Mouse (Mus musculus): ENCODE measurements around the gene Csnk2a1.
"Not testable (repeated sequence)": the region's sequence is repeated elsewhere in the genome, so short reads cannot be mapped to it uniquely, and the experiment has no call there.

The Csnk2a1 gene

GRCm38 (mm10) chr2:152240580-152240979, 13.9 kb downstream of the Csnk2a1 start:
- no peak for DNase-seq

GRCm38 (mm10) chr2:152247213-152247612, 20.6 kb downstream of the Csnk2a1 start:
- DNase-seq = no peak

DNA sequence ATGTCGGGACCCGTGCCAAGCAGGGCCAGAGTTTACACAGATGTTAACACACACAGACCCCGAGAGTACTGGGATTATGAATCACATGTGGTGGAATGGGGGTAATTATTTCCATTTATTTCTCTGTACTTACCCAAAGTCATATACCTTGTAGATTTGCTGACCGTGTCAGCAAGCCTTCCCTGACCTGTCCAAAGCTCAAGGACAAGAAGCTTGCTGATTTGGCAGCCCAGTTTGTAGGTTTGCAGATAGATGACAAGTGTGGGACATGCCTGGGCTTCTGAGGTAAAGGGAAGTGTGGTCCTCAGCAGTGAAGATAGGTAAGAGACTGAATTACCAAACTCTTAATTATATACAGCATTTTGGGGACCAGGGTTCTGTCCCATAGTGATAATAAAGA, 23.9 kb downstream of the Csnk2a1 start:
- DNase-seq = no peak

- DNase-seq = no peak
Measured at GRCm38 (mm10) chr2:152259739-152260138, 33.1 kb downstream of the Csnk2a1 start.

GRCm38 (mm10) chr2:152273639-152274038, 47.0 kb downstream of the Csnk2a1 start:
- no peak for DNase-seq

GRCm38 (mm10) chr2:152281407-152281806, 54.8 kb downstream of the Csnk2a1 start:
- no peak for DNase-seq

DNA sequence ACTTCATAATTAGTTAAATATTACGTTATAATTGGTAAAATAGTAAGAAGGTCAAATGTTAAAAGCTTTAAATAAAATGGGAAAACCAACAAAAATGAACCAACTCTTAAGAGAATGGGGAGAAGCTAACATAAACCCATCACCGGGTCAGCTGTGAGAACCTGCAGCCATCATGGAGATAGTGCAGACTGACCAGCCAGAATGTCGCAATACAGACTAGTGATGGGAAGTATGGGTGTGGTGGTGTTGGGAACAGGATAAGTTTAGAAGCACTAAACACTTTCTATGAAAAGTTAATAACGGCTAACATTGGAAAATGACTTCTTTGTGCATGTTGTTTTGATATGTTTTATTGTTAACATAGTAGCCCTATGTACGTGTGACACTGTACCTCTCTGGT, 60.9 kb downstream of the Csnk2a1 start:
- DNase-seq = no peak

- no peak for DNase-seq
Measured at GRCm38 (mm10) chr2:152288046-152288445, 61.4 kb downstream of the Csnk2a1 start.

DNA sequence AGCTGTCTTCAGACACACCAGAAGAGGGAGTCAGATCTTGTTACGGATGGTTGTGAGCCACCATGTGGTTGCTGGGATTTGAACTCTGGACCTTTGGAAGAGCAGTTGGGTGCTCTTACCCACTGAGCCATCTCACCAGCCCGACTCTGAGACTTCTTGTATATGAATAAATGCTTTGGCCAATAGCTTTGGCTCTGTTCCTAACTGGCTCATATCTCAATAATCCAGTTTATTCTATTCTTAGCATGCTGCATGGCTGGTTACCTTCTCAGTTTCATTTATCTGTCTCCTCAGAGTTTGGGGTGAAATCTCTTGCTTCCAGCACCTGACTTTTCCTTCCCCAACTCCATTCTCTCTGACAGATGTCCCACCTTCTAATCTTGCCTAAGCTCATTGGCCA, 63.0 kb downstream of the Csnk2a1 start:
- not testable (repeated sequence) for DNase-seq

GRCm38 (mm10) chr2:152292475-152292874, 65.8 kb downstream of the Csnk2a1 start:
- no peak for DNase-seq

GRCm38 (mm10) chr2:152293179-152293726, 66.6 kb downstream of the Csnk2a1 start:
- DNase-seq = no peak

- DNase-seq = peak; percentile 92 to 95
Measured at GRCm38 (mm10) chr2:152293727-152294475, 67.3 kb downstream of the Csnk2a1 start, which contains the start of gene Tbc1d20. Gene Tbc1d20 (plus strand): TSS chr2:152293828.

- DNase-seq = no peak
Measured at GRCm38 (mm10) chr2:152294541-152294940, 67.9 kb downstream of the Csnk2a1 start.

GRCm38 (mm10) chr2:152302862-152303261, 76.2 kb downstream of the Csnk2a1 start:
- no peak for DNase-seq

DNA sequence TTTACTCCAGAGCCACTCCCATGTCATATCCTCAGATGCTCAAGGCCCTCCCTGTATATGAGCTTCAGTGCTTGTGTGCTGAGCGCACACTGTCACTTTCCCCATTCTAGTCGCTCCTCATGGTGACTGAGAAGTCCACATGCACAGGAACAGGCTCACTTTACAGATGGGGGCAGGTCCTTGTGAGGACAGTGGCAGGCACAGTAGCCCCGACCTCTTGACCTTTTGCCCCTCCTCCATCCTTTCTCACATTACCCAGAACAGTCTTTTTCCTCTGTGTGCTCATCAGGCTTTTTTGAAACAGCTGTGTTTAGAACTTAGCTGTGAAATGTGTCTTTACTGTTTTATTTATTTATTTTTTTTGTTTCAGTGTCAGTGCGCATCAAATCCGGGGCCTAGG, 77.1 kb downstream of the Csnk2a1 start:
- no peak for DNase-seq

- no peak for DNase-seq
Measured at GRCm38 (mm10) chr2:152305480-152305879, 78.8 kb downstream of the Csnk2a1 start.

GRCm38 (mm10) chr2:152307186-152307585, 80.5 kb downstream of the Csnk2a1 start:
- no peak for DNase-seq

DNA sequence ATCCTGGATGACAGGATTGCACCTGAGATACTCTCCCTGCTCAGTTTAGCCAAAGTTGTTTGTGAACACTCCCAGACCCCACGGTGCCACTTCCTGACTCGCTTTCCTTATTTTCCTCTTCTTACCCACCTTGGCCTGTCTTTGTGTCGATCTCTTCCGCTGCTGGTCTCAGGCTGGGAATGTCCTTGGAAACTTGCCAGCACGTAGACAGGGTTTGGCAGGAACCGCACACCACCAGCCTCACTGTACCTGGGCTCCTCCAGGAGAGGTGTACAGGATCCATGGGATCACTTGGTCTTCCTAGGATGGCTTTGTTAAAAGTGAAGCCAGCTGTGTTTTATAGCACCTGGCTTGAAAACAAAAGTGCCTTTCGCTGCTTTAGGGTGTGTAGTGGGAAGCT, 86.4 kb downstream of the Csnk2a1 start:
- DNase-seq = no peak

- no peak for DNase-seq
Measured at GRCm38 (mm10) chr2:152313926-152314325, 87.3 kb downstream of the Csnk2a1 start.

GRCm38 (mm10) chr2:152317054-152317453, 90.4 kb downstream of the Csnk2a1 start:
- DNase-seq = no peak

- DNase-seq = no peak
Measured at GRCm38 (mm10) chr2:152321558-152321957, 94.9 kb downstream of the Csnk2a1 start.

GRCm38 (mm10) chr2:152322198-152322597, 95.6 kb downstream of the Csnk2a1 start:
- DNase-seq = no peak

GRCm38 (mm10) chr2:152323971-152324370, 97.3 kb downstream of the Csnk2a1 start:
- no peak for DNase-seq

DNA sequence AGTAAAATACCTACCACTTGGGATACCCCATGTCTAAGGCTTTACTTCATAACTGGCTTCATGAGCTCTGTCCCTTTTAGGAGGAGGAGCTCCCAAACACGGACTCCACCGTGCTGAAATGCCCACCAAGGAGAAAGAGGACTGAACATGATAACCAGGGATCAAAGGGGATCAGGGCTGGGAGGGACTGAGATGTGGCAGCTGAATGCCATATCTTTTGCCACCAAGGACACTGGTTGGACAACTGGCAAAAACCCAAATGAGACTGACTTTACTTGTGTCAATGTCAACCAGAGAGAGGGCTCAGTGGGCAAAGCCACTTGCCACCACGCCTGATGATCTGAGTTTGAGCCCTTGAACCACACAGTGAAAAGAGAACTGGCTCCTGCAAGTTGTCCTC, 98.2 kb downstream of the Csnk2a1 start:
- DNase-seq = no peak

DNA sequence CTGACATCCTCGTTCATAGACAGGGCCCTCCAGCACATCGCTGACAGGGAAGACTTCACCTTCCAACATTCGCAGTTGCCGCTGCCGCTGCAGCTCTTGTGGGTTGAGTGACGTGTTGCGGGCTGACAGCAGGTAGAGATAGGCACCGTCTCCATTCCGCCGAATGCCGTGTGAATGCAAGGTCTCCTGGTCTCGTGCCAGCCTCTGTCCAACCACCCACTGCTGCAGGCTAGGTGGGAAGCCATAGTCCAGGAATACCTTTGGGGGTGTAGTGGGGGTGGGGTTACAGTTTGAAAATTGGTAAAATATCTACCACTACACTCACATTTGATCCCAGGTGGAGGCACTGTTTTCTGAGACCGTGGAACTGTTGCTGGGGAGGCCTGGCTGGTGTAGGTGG, 99.5 kb downstream of the Csnk2a1 start:
- no peak for DNase-seq

Data from kidney, postnatal 4 days (tissue).